Mouse (Mus musculus) liver, adult 2 months (tissue): Measurements from ENCODE around the gene 2410004P03Rik.

Experiments used
- CTCF ChIP-seq: fragments of 200-500 bp; IDR thresholded peaks from 2 replicates; pipeline ENCODE4 v1.5.1; 2011; ENCODE audit warnings: low read depth, low read length, control low read depth
- POLR2A ChIP-seq: fragments of 200-500 bp; IDR thresholded peaks from 2 replicates; pipeline ENCODE4 v1.6.1; 2011; ENCODE audit warnings: low read length, control low read depth; ENCODE audit not compliant: insufficient read depth; ENCODE audit errors: extremely low read depth

DNA sequence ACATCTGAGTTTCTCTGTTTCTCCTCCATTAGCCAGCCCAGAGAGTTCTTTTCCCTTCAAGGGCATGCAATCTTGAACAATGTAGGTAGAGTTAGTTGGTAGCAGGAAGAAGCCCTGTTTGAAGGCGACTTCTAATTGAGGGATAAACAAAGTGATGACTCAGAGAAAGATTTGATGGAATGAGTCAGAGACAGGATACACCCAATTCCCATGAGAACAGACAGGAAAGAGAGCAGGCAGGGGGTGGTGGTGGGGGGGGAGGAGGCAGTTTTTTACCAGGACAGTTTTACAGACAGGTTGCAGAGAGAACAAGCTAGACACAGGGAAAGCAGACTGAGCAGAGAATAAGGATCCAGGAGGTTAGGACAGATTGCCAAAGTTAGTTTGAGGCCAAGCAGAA, 29.0 kb upstream of the 2410004P03Rik start:
- no peak for TF ChIP-seq POLR2A
- TF ChIP-seq CTCF = no peak
